Mouse (Mus musculus): Measurements from ENCODE around the gene Tgm1. TPM values are rescaled to one million over a fixed set of nuclear protein-coding genes. Genes with fewer than 3 reads are reported as not detected.

The Tgm1 gene
- total RNA-seq (2023), result 2.0 TPM

DNA sequence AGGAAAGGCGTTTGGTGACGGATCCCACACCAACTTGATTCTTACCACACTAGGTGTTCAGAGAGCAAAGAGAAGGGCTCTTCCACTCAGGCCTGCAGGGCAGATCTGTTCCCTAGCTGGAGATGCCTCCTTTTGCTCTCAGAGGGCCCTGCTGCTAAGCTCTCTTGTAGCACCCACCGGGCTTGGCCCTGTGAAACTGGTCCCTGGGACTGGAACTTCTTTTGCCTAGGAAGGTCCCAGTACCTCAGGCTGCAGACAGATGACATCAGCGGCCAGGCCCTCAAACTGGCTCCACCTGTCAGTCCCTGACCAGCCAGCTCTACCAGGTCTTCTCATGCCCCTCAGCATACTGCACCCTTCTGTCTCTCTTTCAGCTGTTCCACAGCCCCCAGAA lies at the start of gene Tgm1:
Tgm1 (minus strand) TSS at position 198 of the 394 bp plus-strand sequence.

DNA sequence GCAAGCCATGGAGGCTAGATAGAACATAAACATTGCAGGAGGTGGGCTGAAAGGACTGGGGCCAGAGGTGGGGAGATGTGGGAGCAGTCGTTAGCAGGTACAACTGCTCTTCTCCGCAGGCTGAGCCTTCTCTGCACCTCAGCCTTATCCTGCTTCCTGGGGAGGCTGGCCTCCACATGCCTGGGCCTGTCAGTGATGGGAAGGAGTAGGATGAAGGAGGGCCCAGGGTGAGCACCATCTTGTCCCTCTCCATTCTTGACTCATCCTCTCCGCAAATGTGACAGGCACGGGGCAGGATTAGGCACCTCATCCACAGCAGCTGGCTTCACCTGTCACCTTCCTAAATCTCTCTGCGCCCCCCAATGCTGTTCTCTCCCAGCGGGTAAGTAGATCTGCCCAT lies 47.4 kb upstream of the Tgm1 start, which contains the start of gene Ltb4r2:
Ltb4r2 (plus strand) TSS at position 266 of the 400 bp plus-strand sequence.

DNA sequence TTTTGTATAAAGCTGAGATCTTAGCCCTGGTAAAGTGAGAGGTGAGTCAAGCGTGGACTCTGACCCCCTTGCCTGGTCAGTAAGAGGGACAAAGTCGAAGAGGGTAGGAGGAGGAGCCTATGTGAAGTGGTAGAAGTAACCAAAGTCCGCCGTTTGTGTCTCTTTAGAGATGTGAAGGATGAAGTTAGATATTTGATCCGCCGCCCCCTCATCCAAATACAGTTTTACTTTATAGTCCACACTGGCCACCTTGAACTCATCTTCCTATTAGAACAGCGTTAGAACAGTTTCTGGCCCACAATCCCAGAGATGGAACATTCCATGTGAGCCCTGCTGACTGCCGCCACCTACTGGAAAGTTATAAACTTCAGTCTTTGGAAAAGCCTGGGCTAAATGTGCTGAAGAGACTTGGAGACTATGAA lies 44.6 kb upstream of the Tgm1 start, which contains the start of gene Cideb:
Cideb (minus strand) TSS at position 96 of the 422 bp plus-strand sequence.

DNA sequence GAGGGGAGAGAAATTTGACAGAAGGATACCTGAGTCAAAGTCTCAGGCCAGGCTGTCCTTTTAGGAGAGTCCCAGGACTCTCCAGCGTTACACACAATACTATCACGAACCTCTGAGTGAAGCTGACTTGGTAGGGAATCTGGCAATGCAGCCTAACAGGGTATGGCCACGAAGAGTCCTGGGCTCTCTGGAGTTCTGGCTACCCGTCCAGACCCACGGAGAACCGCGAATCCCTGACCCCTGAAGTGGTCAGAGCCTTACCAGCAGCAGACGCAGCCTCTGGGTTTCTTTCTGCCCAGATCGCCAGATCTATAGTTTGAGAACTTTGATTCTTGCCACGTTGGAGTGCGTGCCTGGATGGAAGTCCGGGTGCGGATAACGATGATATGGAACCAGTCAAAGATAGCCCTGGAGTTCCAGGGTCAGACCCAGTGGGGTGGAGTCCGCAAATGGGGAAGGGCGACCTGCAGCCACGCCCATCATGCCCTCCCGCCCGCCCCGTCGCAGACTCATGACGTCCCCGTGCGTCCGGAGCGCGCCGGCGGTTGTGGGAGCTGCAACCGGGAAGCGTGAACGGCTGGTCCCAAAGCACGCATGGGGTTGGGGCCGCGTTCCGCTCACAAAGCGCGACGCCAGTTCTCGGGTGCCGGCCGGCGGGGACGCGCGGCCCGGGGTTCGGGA lies 31.6 kb upstream of the Tgm1 start, which contains the start of the genes Dhrs1 and Nop9:
Dhrs1 (minus strand) TSS at position 511 of the 681 bp plus-strand sequence.
Nop9 (plus strand) TSS at position 514 of the 681 bp plus-strand sequence.

DNA sequence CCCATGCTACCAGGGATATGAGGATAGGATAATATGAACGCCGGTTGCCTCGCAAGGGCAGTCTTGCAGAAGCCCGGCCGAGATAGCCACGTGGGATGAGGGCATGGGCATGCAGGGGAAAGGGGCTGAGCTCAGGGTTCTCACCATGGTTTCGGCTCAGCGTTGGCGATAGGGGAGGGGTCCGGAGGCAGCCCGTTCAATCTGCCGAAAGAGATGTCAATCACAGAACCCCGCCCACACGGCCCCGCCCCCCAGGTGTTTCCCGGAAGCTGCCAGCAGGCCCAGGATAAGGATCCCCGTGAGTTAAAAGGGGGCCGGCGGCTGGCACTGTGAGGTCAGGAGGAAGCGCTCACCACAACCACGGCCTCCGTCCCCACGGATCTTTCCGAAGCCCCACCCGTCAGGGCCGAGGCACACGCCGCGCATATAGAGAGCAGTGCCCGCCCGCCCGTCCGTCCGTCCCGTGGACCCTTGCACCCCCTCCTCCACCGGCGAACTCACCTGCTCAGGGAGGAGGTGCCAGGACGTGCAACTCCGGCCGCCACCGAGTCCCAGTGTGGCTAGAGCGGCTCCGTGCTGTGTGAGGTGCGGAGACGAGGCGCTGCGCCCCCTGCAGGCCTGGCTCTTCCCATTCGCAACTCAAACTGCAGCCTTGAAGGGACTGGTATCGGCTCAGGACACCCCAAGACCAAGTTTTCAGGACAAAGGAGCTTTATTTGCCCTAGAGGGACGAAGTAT lies 8.1 kb upstream of the Tgm1 start, which contains the start of gene Rabggta:
Rabggta (minus strand) TSS at position 564 of the 738 bp plus-strand sequence.

DNA sequence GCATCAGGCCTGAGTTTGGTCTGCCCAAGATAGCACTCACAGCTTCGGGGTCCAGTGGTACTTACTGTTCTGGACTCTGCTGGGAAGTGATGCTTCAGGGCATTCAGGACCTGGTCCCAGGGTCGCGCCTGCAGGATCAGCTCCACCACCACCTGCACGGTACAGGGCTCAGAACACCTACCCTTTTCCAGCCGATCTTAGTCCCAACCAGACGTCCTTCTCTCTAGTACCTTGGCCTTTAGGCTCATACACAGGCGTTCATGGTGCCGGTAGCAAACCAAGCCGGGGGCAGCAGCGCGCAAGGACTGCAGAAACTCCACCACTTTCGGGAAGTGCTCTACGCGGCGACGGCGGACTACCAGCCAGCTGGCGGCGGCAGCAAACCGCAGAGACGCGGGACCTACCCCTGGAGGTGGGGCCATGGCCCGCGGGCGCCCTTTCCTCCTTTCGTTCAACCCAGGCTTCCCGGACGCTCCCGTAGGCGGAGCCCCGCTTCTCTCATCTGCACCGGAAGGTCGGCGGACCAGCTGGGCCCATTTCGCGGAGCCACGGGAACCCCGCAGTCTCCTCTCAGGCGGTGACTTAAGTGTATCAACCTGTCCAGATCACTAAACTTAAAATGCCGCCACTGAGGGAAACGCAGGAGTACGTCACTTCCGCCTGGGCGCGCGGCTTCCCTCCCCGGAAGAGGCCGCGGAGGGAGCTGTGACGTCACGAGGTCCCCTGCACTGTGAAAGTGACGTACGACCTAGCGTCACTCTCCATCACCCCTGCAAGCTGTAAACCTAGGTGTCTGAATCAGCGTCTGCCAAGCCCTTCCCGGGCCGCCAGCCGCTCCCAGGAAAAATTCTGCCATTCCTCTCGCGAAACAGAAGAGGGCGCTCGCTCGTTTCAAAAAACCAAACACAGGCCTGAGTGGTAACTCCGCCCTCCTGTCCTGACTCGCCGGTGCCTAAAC lies 32.3 kb downstream of the Tgm1 start, which contains the start of gene Tinf2:
Tinf2 (minus strand) TSS at position 661 of the 958 bp plus-strand sequence.

DNA sequence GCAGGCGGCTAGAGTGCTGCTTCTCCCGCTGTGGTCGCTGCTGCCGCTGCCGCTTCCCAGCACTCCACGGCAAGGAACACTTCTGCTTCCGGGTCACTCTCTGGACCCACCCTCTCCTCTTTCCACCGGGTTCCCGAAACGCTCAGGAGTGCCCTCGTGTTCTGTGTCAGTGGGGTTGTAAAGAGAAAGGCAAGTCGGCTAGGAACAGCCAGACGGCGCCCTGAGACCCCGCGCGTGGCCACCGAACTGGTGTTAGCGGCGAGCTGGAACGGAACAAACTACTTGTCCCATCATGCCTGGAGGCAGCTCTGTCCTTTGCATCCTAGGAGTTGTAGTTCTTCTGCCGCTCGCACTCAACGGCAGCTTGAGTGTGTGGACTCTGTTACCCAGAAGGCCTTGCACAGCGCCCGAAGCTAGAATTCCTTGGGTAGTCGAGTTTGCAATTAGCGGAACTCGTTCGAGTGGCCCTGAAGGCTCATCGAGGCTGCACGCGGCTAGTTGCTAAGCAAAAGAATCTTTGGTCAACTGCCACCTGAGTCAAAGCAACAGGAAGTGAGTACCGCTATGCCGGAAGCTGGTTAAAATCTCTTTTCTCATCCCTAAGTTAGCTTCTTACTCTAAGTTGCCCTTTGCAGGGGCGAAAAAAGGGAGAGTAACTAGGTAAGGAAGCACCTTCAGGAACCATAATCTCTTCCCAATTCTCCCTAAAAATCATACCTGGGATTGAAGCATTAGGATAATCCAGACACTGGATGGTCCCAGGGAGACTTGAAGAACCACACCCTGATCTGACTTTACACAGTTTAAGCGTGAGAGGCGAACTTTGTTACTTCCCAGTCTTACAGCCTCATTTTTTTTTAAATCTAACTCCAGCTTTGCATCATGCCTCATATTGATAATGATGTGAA lies 41.6 kb downstream of the Tgm1 start, which contains the start of the genes Gmpr2 and Nedd8:
Gmpr2 (plus strand) TSS at position 109 of the 908 bp plus-strand sequence.
Nedd8 (minus strand) TSS at position 292 of the 908 bp plus-strand sequence.

DNA sequence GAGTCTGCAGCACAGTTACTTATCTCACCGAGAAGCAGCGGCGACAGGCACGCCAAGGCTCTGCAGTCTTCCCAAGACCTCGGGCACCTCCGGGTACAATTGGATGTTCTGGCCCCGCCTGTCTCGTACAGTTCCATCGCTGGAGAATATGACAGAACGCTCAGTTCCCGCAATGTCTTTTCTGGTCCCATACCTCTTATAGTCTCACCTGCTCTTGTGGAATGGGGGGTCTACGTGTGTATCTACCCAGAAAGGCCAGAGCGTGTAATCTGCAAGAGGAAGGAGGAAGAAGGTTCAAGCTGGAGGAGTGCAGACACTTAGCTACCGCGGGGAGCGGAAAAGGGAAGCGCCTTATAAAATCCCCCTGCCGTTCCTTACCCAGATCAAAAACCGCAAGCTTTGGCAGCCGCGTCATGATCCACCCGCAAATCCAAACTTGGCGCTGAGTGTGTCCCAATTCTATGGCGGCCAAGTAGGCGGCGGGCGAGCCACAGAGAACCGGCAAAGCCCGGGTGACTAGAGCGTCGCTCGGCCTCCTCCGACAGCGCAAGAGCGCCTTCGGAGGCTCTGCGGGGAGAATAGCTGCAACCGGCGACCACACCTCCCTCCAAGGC lies 53.7 kb downstream of the Tgm1 start, which contains the start of gene Mdp1:
Mdp1 (minus strand) TSS at position 549 of the 614 bp plus-strand sequence.

Other genes with a start within 250 kb of the Tgm1 start
- 19.3 TPM for gene Dhrs4, start 235.2 kb downstream of the Tgm1 start, total RNA-seq (2023)
- 1.2 TPM for gene Carmil3, start 223.3 kb downstream of the Tgm1 start, total RNA-seq (2023)
- gene Cpne6, start 203.5 kb downstream of the Tgm1 start, total RNA-seq (2023), result not detected
- not detected for gene Nrl, start 188.9 kb downstream of the Tgm1 start, total RNA-seq (2023)
- gene Pck2, start 173.7 kb downstream of the Tgm1 start, total RNA-seq (2023), result 16.6 TPM
- 83.2 TPM for gene Dcaf11, start 153.9 kb downstream of the Tgm1 start, total RNA-seq (2023)
- gene A730061H03Rik, start 153.5 kb downstream of the Tgm1 start, total RNA-seq (2023), result 5.8 TPM
- not detected for gene Fitm1, start 138.3 kb downstream of the Tgm1 start, total RNA-seq (2023)
- gene Psme1, start 135.8 kb downstream of the Tgm1 start, total RNA-seq (2023), result 254 TPM
- 10.6 TPM for gene Emc9, start 128.6 kb downstream of the Tgm1 start, total RNA-seq (2023)
- gene Psme2, start 122.8 kb downstream of the Tgm1 start, total RNA-seq (2023), result 367 TPM
- gene Rnf31, start 122.2 kb downstream of the Tgm1 start, total RNA-seq (2023), result 55.8 TPM
- 97.6 TPM for gene Irf9, start 110.4 kb downstream of the Tgm1 start, total RNA-seq (2023)
- 1.8 TPM for gene Rec8, start 95.9 kb downstream of the Tgm1 start, total RNA-seq (2023)
- gene Ipo4, start 78.0 kb downstream of the Tgm1 start, total RNA-seq (2023), result 63.6 TPM
- gene Gm49378, start 76.0 kb downstream of the Tgm1 start, total RNA-seq (2023), result 2.5 TPM
- 41.9 TPM for gene Tm9sf1, start 70.1 kb downstream of the Tgm1 start, total RNA-seq (2023)
- gene Tssk4, start 63.7 kb downstream of the Tgm1 start, total RNA-seq (2023), result 2.6 TPM
- 34.6 TPM for gene Mdp1, start 53.4 kb downstream of the Tgm1 start, total RNA-seq (2023)
- gene Gmpr2, start 42.0 kb downstream of the Tgm1 start, total RNA-seq (2023), result 17.4 TPM
- gene Nedd8, start 41.8 kb downstream of the Tgm1 start, total RNA-seq (2023), result 119 TPM
- 117 TPM for gene Tinf2, start 32.1 kb downstream of the Tgm1 start, total RNA-seq (2023)
- 84.1 TPM for gene Rabggta, start 8.3 kb upstream of the Tgm1 start, total RNA-seq (2023)
- gene Dhrs1, start 31.8 kb upstream of the Tgm1 start, total RNA-seq (2023), result 16.3 TPM
- 28.8 TPM for gene Nop9, start 31.8 kb upstream of the Tgm1 start, total RNA-seq (2023)
- gene Cideb, start 44.5 kb upstream of the Tgm1 start, total RNA-seq (2023), result not detected
- not detected for gene Ltb4r2, start 47.5 kb upstream of the Tgm1 start, total RNA-seq (2023)
- gene Ltb4r1, start 52.0 kb upstream of the Tgm1 start, total RNA-seq (2023), result not detected
- gene Adcy4, start 70.2 kb upstream of the Tgm1 start, total RNA-seq (2023), result not detected
- gene Ripk3, start 74.9 kb upstream of the Tgm1 start, total RNA-seq (2023), result 56.5 TPM
- gene Nfatc4, start 109.2 kb upstream of the Tgm1 start, total RNA-seq (2023), result not detected
- 0.50 TPM for gene Nynrin, start 140.1 kb upstream of the Tgm1 start, total RNA-seq (2023)
- not detected for gene Cbln3, start 170.5 kb upstream of the Tgm1 start, total RNA-seq (2023)
- gene Khnyn, start 171.0 kb upstream of the Tgm1 start, total RNA-seq (2023), result 65.3 TPM
- gene Sdr39u1, start 186.4 kb upstream of the Tgm1 start, total RNA-seq (2023), result 28.6 TPM
- gene Cma1, start 230.7 kb upstream of the Tgm1 start, total RNA-seq (2023), result not detected
- not detected for gene Cma2, start 237.1 kb upstream of the Tgm1 start, total RNA-seq (2023)

All from CD4-positive naive resting alpha-beta T cell, adult 76 days (primary cell).